Mouse (Mus musculus) thymus, adult 18-20 months (tissue): ENCODE measurements at regions not wholly inside any gene's neighbourhood (a gene's known extent, or its start where the extent isn't known, plus 50 kb on each side); places are given as distances from the start of the nearest gene placed in this dataset.
A peak's percentile ranks its signal among the peaks of the same experiment; 100 is the strongest.
"Not testable (repeated sequence)": the region's sequence is repeated elsewhere in the genome, so short reads cannot be mapped to it uniquely, and the experiment has no call there.

Experiments
- DNase-seq, 2 experiments: peaks; one replicate each; pipeline ENCODE4 v3.0.0; 2022; ENCODE audit warnings: mixed read lengths in 2 of 2

DNA sequence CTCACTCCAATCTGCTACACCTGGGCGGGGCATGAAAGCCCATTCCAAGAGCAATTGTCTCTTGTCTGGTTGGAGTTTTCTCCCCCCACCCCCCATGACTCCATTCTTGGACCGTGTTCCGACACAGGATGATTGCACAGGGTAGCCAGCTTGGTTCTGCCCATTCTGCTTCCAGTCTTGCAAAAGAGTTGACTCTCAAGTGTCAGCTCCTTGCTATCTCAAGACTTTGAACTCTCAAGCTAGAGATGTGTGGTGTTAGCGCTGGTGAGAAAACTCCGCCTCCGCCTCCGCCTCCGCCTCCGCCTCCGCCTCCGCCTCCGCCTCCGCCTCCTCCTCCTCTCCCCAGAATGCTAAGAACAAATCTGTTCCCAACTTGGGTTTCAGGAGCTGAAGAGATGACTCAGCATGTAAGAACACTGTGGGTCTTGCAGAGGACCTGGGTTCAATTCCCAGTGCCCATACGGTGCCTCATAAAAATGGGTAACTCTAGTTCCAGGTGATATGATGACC, 135.1 kb downstream of the Bcat1 start:
- DNase-seq: no peak

DNA sequence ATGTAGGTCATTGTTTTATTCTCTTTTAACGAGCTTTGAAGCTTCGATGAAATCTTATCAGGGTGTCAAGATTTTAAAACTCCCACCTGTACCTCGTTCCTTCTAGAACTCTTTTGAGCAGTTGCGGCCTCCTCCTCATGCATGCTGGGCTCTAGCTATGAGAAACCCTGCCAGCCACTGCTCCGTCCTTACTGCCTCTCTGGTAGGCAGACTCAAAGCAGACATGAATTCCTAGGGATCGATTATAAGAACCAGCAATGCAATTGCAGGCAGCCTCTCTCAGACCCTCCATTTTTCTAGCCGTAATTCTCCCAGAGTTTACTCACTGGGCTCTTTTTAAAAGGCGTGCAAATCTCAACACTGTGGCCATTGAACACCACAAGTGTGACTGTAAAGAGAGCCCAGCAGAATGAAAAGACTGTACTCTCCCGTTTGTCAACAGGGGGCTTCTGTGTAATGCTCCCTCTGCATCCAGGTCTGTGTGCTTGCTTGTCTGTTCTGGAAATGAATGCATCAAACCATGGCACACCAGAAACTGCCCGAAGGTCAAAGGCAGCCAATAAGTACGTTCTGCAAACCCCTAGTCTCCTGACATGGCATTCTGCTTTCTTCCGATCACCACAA, 137.3 kb downstream of the Bcat1 start:
- DNase-seq: no peak

- no peak for DNase-seq
These were observed 138.8 kb downstream of the Bcat1 start for GRCm38 (mm10) chr6:144937211-144937610.

- DNase-seq: no peak
These were observed 142.2 kb downstream of the Bcat1 start for GRCm38 (mm10) chr6:144933722-144934235.

DNA sequence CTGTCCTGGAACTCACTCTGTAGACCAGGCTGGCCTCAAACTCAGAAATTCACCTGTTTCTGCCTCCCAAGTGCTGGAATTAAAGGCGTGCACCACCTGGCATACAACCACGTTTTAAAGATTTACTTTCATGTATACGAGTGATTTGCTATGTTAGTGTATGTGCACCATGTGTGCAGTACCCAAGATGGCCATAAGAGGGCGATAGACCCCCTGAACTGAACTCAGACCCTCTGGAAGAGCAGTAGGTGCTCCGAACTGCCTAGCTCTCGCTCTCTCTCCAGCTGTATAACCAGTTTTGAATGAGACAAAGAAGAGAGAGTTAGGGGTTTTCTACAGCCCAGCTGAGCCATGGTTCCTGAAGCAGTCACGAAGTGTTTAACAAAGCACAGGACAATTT, 143.6 kb downstream of the Bcat1 start:
- no peak for DNase-seq

DNA sequence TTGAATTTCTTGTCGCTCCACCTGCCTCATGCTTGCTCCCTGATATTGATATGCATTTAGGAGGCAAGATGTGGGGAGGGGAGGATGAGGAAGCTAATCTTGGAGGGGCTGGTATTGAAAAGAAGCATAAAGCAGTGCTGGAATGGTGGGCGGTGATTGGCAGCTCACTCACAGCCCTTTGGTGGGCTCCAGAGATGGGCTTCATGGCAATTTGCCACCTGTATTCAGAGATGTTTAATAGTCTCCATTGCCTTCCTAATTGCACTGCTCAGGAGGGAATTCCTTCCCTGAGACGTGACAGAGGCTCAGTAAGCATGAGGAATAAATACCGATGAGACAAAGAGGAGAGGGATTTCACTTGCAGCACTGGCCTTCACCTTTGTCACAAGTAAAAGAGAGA, 146.0 kb downstream of the Bcat1 start:
- DNase-seq: no peak

GRCm38 (mm10) chr6:144929262-144929855, 146.6 kb downstream of the Bcat1 start:
- DNase-seq: no peak

DNA sequence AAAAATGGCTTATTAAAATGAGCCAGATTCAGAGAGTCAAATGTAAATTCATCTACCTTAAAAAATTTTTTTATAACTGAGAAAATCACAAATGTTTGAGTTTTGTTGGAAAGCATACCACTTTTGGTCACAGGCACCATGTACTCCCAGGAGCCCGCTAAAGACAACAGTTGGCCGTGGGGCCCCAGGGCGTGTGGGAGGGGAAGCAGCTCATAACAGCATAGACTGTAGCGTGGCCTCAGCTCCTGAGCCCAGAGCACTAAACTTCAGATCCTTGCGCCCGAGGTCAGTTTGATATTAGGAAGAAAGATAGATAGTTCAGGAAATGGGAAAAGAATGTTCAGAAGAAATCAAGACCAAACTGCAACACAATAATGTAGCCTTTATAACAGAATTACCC, 145.8 kb upstream of the Sox5 start:
- DNase-seq: no peak

DNA sequence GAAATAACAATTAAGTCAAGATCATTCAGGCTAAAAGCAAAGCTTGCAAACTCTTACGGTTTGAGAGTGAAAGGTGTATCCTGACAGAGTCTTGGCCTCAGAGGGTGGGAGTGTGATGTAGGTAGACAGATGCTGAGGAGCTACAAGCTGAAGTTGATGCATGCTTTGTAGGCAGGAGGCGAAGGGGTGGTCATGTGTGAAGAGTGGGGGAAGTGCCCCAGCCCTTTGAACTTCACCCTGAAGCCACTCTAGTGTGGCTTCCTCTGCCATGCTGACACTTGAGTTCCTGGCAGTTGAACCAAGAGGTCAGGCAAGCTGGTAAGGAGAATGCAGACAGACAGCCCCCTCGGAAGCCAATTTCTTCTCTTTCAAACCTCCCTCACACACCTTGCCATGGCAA, 141.0 kb upstream of the Sox5 start:
- peak in 1 of 2 experiments; percentile 15 for DNase-seq

GRCm38 (mm10) chr6:144919750-144920149, 138.0 kb upstream of the Sox5 start:
- DNase-seq: no peak

GRCm38 (mm10) chr6:144917128-144917527, 135.4 kb upstream of the Sox5 start:
- DNase-seq: no peak

- no peak for DNase-seq
These were observed 130.0 kb upstream of the Sox5 start for GRCm38 (mm10) chr6:144911781-144912180.

DNA sequence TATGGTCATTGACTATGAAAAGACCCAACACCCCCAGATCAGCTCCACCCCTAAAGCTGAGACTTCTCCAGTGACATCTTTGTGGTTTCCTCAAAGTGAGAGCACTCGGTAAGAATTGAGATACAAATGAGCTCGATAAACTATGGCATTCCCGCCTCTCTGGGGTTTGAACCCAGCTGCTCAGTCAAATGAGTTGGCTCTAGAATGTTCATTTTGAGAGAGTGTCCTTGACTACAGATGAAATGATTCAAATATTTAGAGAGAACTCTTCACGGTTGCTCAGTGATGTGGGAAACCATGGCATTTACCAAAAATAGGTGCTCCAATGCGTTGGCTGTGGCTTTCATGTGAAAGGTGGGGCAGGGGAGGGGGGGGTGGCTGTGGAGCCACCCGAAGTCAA, 128.6 kb upstream of the Sox5 start:
- DNase-seq: no peak

DNA sequence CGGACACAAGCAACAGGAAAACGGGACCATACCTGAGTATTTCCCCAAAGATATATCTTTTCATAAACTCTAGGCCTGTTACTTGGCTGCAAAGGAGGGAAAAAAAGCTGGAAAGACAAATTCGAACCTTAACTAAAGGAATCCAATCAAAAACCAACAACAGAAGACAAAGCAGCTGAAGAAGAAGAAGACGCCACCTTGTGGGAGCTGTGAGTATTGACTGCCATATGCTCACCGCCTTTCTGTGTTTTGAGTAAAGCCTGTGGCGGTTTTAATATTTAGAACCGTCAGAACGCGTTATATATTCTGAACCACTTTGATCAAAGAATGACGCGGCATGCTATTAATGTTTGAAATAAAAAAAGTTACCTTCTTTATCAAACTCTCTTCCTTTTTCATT, 126.9 kb upstream of the Sox5 start:
- no peak for DNase-seq

- peak; percentile 69 to 77 for DNase-seq
These were observed 121.4 kb upstream of the Sox5 start for GRCm38 (mm10) chr6:144903156-144903555.

DNA sequence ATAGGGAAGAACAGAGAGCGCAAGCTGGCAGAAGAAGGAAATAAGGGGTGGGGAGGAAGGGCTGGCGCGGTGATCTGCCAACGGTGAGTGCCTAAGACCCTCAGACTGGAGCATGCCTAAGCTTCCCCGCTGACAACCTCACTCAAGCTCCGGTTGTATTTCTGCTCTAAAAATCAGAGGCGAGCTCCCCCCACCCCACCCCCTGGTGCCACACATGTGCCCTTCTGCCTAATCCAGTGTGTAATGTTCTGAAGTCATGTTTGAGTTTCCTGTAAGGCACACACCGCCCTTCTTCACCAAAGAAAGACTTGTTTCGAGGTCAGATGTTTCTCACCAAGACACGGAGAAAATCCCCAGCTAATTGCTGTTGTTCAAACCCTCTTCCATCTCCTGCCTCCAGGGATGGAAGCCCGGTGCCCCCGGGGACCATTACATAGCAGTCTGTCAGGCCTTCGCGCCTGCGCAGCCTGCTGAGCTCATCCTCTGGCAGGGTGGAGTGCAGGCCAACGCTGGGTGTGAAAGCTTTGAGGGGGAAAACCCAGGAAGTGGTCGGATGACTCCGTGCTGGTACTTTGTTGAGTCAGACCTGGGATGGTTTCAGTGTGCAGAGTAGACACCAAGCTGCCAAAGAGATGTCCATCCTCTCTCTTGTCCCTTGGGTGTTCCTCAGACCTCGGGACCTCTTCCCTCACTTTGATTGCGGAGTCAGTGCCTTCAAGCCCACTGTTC, 120.7 kb upstream of the Sox5 start:
- peak; percentile 77 to 86 for DNase-seq

DNA sequence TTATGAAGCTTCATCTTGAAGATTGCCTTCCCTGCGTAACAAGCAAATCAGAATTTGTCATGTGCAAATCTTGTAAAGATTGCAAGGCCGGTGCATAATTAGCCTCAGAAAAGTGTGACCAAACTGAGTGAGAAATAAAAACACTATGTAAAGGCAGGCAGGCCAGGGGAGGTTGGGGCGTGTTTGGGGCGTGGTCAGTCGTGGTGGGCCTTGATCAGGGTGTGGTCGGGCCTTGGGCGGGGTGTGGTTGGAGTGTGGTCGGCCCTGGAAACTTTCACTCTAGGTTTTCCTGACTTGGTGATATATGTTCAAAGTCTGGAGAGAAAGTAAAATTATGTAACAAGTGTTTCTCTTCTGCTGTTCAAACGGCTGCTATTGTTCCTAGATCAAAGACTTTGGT, 120.0 kb upstream of the Sox5 start:
- DNase-seq: peak; percentile 33 to 51

GRCm38 (mm10) chr6:144900858-144901257, 119.1 kb upstream of the Sox5 start:
- not testable (repeated sequence) for DNase-seq

DNA sequence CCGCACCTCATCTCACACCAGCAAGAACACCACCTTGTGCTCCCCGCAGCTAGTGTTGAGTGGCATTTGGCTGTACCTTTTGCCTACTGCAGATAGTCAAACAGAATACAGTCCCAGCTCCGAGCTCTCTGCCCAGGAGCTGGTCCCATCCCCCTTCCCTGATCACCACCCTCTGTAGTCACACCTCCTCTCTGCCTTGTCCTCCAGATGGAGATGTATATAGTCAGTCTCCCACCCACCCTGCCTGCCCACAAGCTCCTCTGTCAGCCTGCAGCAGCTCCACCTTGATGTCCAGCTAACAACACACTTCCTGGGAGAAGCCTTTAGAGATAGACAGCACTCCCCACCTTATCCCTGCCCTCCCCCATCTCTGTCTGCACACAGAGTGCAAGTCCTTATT, 115.7 kb upstream of the Sox5 start:
- DNase-seq: no peak

DNA sequence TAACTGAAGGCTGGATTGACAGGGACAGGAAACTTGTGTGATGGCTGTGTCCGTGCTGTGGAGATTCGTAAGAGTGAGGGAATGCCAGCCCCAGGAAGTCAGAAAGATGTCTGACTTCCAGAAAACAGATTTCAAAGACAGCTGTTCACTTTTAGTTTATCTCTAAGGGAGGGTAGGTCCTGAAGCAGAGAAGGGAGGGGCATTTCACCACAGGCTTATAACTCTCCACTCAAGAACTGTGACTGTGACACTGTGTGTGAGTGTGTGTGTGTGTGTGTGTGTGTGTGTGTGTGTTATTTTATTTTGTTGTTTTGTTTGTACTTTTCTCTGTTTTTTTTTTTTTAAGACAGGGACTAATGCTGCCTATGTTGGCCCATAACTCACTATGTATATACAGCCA, 109.1 kb upstream of the Sox5 start:
- no peak for DNase-seq

GRCm38 (mm10) chr6:144890166-144890565, 108.4 kb upstream of the Sox5 start:
- DNase-seq: no peak

DNA sequence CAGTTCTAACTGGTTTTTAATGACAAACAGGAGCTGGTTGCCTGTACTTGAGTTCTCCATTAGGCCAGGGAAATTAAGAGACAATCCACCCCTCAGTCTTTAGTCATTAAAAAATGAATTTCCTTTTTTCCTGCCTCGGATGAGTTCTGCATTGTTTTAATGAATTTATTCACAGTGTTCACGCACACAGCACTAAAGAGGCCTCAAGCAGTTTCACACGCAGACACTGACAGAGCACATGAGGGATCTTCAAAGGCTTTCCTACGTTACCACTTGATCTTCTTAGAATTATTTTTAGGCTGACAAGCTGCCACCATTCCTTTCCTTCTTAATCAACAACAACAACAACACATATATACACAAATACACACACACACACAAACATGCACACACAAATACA, 101.3 kb upstream of the Sox5 start:
- DNase-seq: no peak

DNA sequence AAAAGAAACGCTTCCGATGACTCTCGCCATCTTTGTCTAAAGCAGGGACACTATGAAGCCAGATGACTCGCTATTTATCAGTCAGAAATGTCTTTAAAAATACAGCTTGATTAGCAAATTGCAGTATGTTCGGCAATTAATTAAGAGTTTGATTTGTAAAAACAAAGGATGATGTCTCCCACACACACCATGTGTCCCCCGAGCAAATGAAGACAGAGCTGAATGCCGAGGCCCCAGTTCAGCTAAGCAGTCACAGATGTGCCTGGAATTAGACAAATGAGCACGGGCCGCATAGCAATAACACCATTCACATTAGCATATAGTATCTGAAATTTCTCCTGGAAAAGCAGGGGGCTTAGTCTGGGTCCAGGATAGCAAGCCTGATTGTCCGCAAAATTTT, 98.3 kb upstream of the Sox5 start:
- no peak for DNase-seq

DNA sequence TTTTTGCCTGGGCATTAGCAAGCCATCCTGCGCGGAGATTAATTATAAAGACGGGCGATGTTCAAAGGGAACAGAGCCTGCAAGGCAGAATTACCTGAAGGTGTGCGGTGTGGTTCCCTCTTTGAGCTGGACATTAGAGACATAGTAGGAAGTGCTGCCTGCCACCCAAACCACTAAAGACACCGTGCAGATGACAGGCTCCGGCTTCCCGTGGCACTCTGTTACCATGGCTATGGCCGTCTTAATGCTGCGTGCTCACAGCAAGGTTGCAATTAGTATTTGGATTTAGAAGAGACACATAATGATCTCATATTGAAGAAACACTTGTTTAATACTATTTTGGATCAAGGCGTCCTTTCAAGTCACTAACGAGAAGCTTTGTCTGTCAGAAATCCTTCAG, 95.0 kb upstream of the Sox5 start:
- no peak for DNase-seq
